Mouse (Mus musculus) hindbrain, embryonic 15.5 days (tissue): Measurements from ENCODE around the gene Picalm. TPM values are rescaled to one million over a fixed set of nuclear protein-coding genes. Genes with fewer than 3 reads are reported as not detected.

ENCODE experiments used
- polyA plus RNA-seq: library from polyadenylated mRNA; unstranded; fragments of >200 nt; fragmentation: Nextera tagmentation; extraction: Ambion mirVana; gene quantifications from 2 replicates; pipeline ENCODE4 v1.2.1, GENCODE M21; 2015

The Picalm gene
- polyA plus RNA-seq, 1 experiment from 2014 or later, result 34.2 TPM

Other genes with a start within 250 kb of the Picalm start
- gene Ccdc81, start 226.6 kb upstream of the Picalm start, polyA plus RNA-seq, result 1.1 TPM in 2 replicates
- 121 and 134 TPM in 2 replicates for gene Hikeshi, start 189.0 kb upstream of the Picalm start, polyA plus RNA-seq
- 32.7 and 36.0 TPM in 2 replicates for gene Eed, start 149.2 kb upstream of the Picalm start, polyA plus RNA-seq
- gene Ccdc83, start 135.6 kb downstream of the Picalm start, polyA plus RNA-seq, result not detected in 2 replicates
- 7.8 and 8.5 TPM in 2 replicates for gene Sytl2, start 172.0 kb downstream of the Picalm start, polyA plus RNA-seq